In genomic region chr14:79035575-79035974, GRCm38 (mm10) we compare ENCODE assay signal across 23 mouse cellular contexts.
"Had no signal": no experiment of that assay in that cellular context is flagged by ENCODE, and none has a peak within 500 bp of the region (broad histone marks: within the 10 kb centered on the region; RNA-seq: fewer than 3 reads in every experiment).

No protein-coding gene starts in this region.

- H3K4me3 ChIP-seq: limb, embryonic 12.5 days; limb, embryonic 15.5 days; megakaryocyte, embryonic 14.5 days; midbrain, embryonic 12.5 days; midbrain, embryonic 15.5 days; neural tube, embryonic 12.5 days; neural tube, embryonic 15.5 days; stomach, embryonic 15.5 days had no signal

- DNase-seq: kidney, adult 2 months; kidney, postnatal 14 days; left cerebral cortex, postnatal 4 days; liver, postnatal 0 days; lung, postnatal 36 days; retina, postnatal 1 day; right cerebral cortex, postnatal 25 days; spleen, adult 18-20 months; thymus, adult 2 months; thymus, postnatal 14 days; thymus, postnatal 4 days had no signal

- H3K4me1 ChIP-seq: megakaryocyte, embryonic 14.5 days; midbrain, embryonic 15.5 days; neural tube, embryonic 12.5 days had no signal

- H3K4me2 ChIP-seq: limb, embryonic 12.5 days; limb, embryonic 15.5 days; liver, embryonic 11.5 days; midbrain, embryonic 12.5 days; midbrain, embryonic 15.5 days; neural tube, embryonic 12.5 days; neural tube, embryonic 15.5 days; stomach, embryonic 15.5 days had no signal

- H3K27me3 ChIP-seq: limb, embryonic 12.5 days; limb, embryonic 15.5 days; megakaryocyte, embryonic 14.5 days; midbrain, embryonic 12.5 days; midbrain, embryonic 15.5 days; neural tube, embryonic 12.5 days; neural tube, embryonic 15.5 days; stomach, embryonic 15.5 days had no signal

- H3K9ac ChIP-seq: limb, embryonic 12.5 days; limb, embryonic 15.5 days; liver, embryonic 14.5 days; liver, postnatal 0 days; midbrain, embryonic 12.5 days; midbrain, embryonic 15.5 days; neural tube, embryonic 12.5 days; neural tube, embryonic 15.5 days; stomach, embryonic 15.5 days had no signal

- ATAC-seq: hindbrain, postnatal 0 days; inflammation-experienced regulatory T-cells, adult 6 months; liver, postnatal 0 days; midbrain, embryonic 15.5 days had no signal

- H3K27ac ChIP-seq: hindbrain, postnatal 0 days; limb, embryonic 12.5 days; limb, embryonic 15.5 days; liver, embryonic 14.5 days; midbrain, embryonic 12.5 days; midbrain, embryonic 15.5 days; neural tube, embryonic 12.5 days; neural tube, embryonic 15.5 days had no signal

- H3K36me3 ChIP-seq: limb, embryonic 12.5 days; midbrain, embryonic 12.5 days; midbrain, embryonic 15.5 days; neural tube, embryonic 12.5 days; stomach, embryonic 15.5 days had no signal

- H3K9me3 ChIP-seq: limb, embryonic 12.5 days; limb, embryonic 15.5 days; megakaryocyte, embryonic 14.5 days; midbrain, embryonic 12.5 days; midbrain, embryonic 15.5 days; neural tube, embryonic 12.5 days; neural tube, embryonic 15.5 days; stomach, embryonic 15.5 days had no signal
